Mouse (Mus musculus) heart, adult 2 months (tissue): ENCODE results near the gene Nat8f6. TPM values are rescaled to one million over a fixed set of nuclear protein-coding genes. Genes with fewer than 3 reads are reported as not detected.
"Not testable (repeated sequence)": the region's sequence is repeated elsewhere in the genome, so short reads cannot be mapped to it uniquely, and the experiment has no call there.

ENCODE experiments used
- DNase-seq, 2 experiments: peaks; one replicate each; pipeline ENCODE4 v3.0.0; 2021
- H3K27ac ChIP-seq: fragments of 200-600 bp; 2 replicates; pipeline ENCODE4 v1.8.1; 2022
- H3K27me3 ChIP-seq: fragments of 200-500 bp; 2 replicates; pipeline ENCODE4 v1.6.1; 2012; ENCODE audit warnings: mild to moderate bottlenecking, low read length, inconsistent platforms, mixed read lengths; ENCODE audit not compliant: control insufficient read depth, insufficient read depth
- H3K36me3 ChIP-seq: fragments of 200-500 bp; 2 replicates; pipeline ENCODE4 v1.6.1; 2012; ENCODE audit warnings: low read length, inconsistent platforms; ENCODE audit not compliant: control insufficient read depth, insufficient read depth
- H3K4me1 ChIP-seq: fragments of 200-500 bp; 2 replicates; pipeline ENCODE4 v1.6.1; 2011; ENCODE audit warnings: low read length; ENCODE audit not compliant: control insufficient read depth, insufficient read depth
- H3K4me3 ChIP-seq: fragments of 200-600 bp; 2 replicates; pipeline ENCODE4 v1.8.1; 2022
- H3K79me2 ChIP-seq: fragments of 200-500 bp; replicated peaks from 2 replicates; pipeline ENCODE4 v1.6.1; 2012; ENCODE audit warnings: mild to moderate bottlenecking, inconsistent platforms, low read length, moderate library complexity, mixed read lengths; ENCODE audit not compliant: control insufficient read depth, insufficient read depth
- H3K9ac ChIP-seq: fragments of 200-500 bp; 2 replicates; pipeline ENCODE4 v1.6.1; 2012; ENCODE audit warnings: low read depth, mild to moderate bottlenecking, control low read depth, inconsistent platforms, low read length, mixed read lengths
- CTCF ChIP-seq: fragments of 200-600 bp; IDR thresholded peaks from 2 replicates; pipeline ENCODE4 v1.8.1; 2022; ENCODE audit warnings: antibody characterized with exemption, mild to moderate bottlenecking, moderate library complexity
- WGBS: fragments of 180-500 bp; shearing (Covaris S2); methylation state at CpG from one replicate; pipeline ENCODE4 v1.1.7; 2018; 5-methylcytosine and 5-hydroxymethylcytosine counted together
- intact Hi-C: fragments of 180-260 bp; cut with DNase I; formaldehyde crosslinking; loops from one replicate; pipeline ENCODE4 v1.15.1; 2025
- microRNA-seq, 2 experiments: library from miRNA; unstranded; fragments of <30 nt; microRNA quantifications; one replicate each; pipeline ENCODE4 v1.2.0; 2021
- polyA plus RNA-seq: library from polyadenylated mRNA; depleted of rRNA; stranded (reverse); fragments of >200 nt; gene quantifications from 2 replicates; pipeline ENCODE4 v1.2.3, GENCODE M21; 2012; rRNA removed
- total RNA-seq, 2 experiments: library from RNA; stranded (reverse); gene quantifications; 2 replicates each; pipeline ENCODE4 v1.2.3; 2021

Nat8f6 gene
- total and polyA plus RNA-seq, 3 experiments, result 0.18 to 0.29 TPM; not detected in 1

GRCm38 (mm10) chr6:85803180-85803579 is 17.6 kb downstream of the Nat8f6 start:
- H3K27ac ChIP-seq, H3K27me3 ChIP-seq, H3K9ac ChIP-seq, H3K4me1 ChIP-seq, H3K79me2 ChIP-seq, intact Hi-C loops, H3K4me3 ChIP-seq, H3K36me3 ChIP-seq: not testable (repeated sequence)
- DNase-seq, result peak; percentile 35 to 48
- WGBS, result 42% methylated on average over 5 of the region's 5 CpGs

- H3K27ac ChIP-seq, H3K27me3 ChIP-seq, H3K79me2 ChIP-seq, intact Hi-C loops, H3K36me3 ChIP-seq, H3K4me1 ChIP-seq, H3K9ac ChIP-seq, H3K4me3 ChIP-seq: not testable (repeated sequence)
- WGBS, result 59% methylated on average over 13 of the region's 13 CpGs
- DNase-seq, result peak; percentile 23 to 47
- peak; percentile 51 for TF ChIP-seq CTCF
Measured at GRCm38 (mm10) chr6:85765532-85765931, 55.2 kb downstream of the Nat8f6 start, which contains the start of gene Nat8f3. Gene Nat8f3, minus strand, starts transcription at chr6:85765754.

- H3K27me3 ChIP-seq, H3K27ac ChIP-seq, H3K4me1 ChIP-seq, H3K9ac ChIP-seq, DNase-seq, intact Hi-C loops, H3K4me3 ChIP-seq, H3K79me2 ChIP-seq, H3K36me3 ChIP-seq: not testable (repeated sequence)
- WGBS, result 60% methylated on average over 6 of the region's 6 CpGs
Measured at GRCm38 (mm10) chr6:85763127-85764070, 57.4 kb downstream of the Nat8f6 start.

GRCm38 (mm10) chr6:85762678-85763077 is 58.1 kb downstream of the Nat8f6 start:
- H3K9ac ChIP-seq, intact Hi-C loops, DNase-seq, H3K27ac ChIP-seq, H3K27me3 ChIP-seq, H3K36me3 ChIP-seq, H3K4me3 ChIP-seq, H3K4me1 ChIP-seq, H3K79me2 ChIP-seq: not testable (repeated sequence)
- WGBS, result 56% methylated on average over 2 of the region's 2 CpGs

Small RNAs within 50 kb of the gene (microRNA-seq; reads per million reads assigned to microRNA genes)
- 0 reads per million in 2 experiments for gene Mir6375

Other genes starting within 250 kb of the Nat8f6 start
- 1 to 10 TPM; 1.8 to 2.0 TPM for gene Alms1, start 233.4 kb downstream of the Nat8f6 start, total RNA-seq
- gene Alms1, start 233.4 kb downstream of the Nat8f6 start, polyA plus RNA-seq, result 0.51 and 0.64 TPM in 2 replicates
- under 1 TPM in 1 of 2 experiments, not detected in 1; 0.13 TPM for gene Nat8f7, start 107.7 kb downstream of the Nat8f6 start, total RNA-seq
- gene Nat8f7, start 107.7 kb downstream of the Nat8f6 start, polyA plus RNA-seq, result 0.47 and 0.62 TPM in 2 replicates
- gene Nat8f3, start 55.2 kb downstream of the Nat8f6 start, total RNA-seq, result not detected
- gene Nat8f3, start 55.2 kb downstream of the Nat8f6 start, polyA plus RNA-seq, result 0.64 and 2.7 TPM in 2 replicates
- not detected for gene Nat8f5, start within 50 bp of the Nat8f6 start, total RNA-seq
- not detected in 2 replicates for gene Nat8f5, start within 50 bp of the Nat8f6 start, polyA plus RNA-seq
- gene Nat8, start 11.1 kb upstream of the Nat8f6 start, total RNA-seq, result not detected
- gene Nat8, start 11.1 kb upstream of the Nat8f6 start, polyA plus RNA-seq, result not detected in 2 replicates
- gene Nat8f2, start 48.2 kb upstream of the Nat8f6 start, total RNA-seq, result under 1 TPM in 1 of 2 experiments, not detected in 1; 0.13 TPM
- gene Nat8f2, start 48.2 kb upstream of the Nat8f6 start, polyA plus RNA-seq, result 0.15 TPM in 1 of 2 replicates, not detected in the other
- gene Nat8f4, start 83.9 kb upstream of the Nat8f6 start, total RNA-seq, result under 1 TPM; 0.73 to 0.76 TPM
- 0.66 and 1.5 TPM in 2 replicates for gene Nat8f4, start 83.9 kb upstream of the Nat8f6 start, polyA plus RNA-seq
- 10 to 100 TPM; 11.0 to 14.1 TPM for gene Tprkb, start 90.9 kb upstream of the Nat8f6 start, total RNA-seq
- 12.2 and 15.5 TPM in 2 replicates for gene Tprkb, start 90.9 kb upstream of the Nat8f6 start, polyA plus RNA-seq
- gene Nat8f1, start 94.7 kb upstream of the Nat8f6 start, total RNA-seq, result 1 to 10 TPM; 2.0 to 2.1 TPM
- 5.1 and 6.1 TPM in 2 replicates for gene Nat8f1, start 94.7 kb upstream of the Nat8f6 start, polyA plus RNA-seq
- 10 to 100 TPM; 38.0 to 41.8 TPM for gene Dusp11, start 140.7 kb upstream of the Nat8f6 start, total RNA-seq
- gene Dusp11, start 140.7 kb upstream of the Nat8f6 start, polyA plus RNA-seq, result 26.0 and 52.4 TPM in 2 replicates
- gene Figla, start 195.2 kb upstream of the Nat8f6 start, total RNA-seq, result not detected
- not detected in 2 replicates for gene Figla, start 195.2 kb upstream of the Nat8f6 start, polyA plus RNA-seq
- gene Add2, start 207.7 kb upstream of the Nat8f6 start, total RNA-seq, result under 1 TPM; 0.16 to 0.39 TPM
- 0.25 and 0.47 TPM in 2 replicates for gene Add2, start 207.7 kb upstream of the Nat8f6 start, polyA plus RNA-seq